ENCODE assay signal across 23 mouse cellular contexts in genomic region chr11:68756456-68757348, GRCm38 (mm10).
DNase-seq lines count a peak whose midpoint lies in the region; ATAC-seq and TF ChIP-seq lines count a peak whose summit lies in the region.
"Had no signal": no experiment of that assay in that cellular context is flagged by ENCODE, and none has a peak within 500 bp of the region (broad histone marks: within the 10 kb centered on the region; RNA-seq: fewer than 3 reads in every experiment).

No protein-coding gene starts in this region.

- peak; percentile 56 for TF ChIP-seq EP300 in liver, embryonic 14.5 days (IDR thresholded peaks at IDR 0.05; ENCODE audit: low read depth)

- no peaks in the 10 kb centered on the region; the same call in none of the 2 replicates for H3K36me3 ChIP-seq in embryonic facial prominence, embryonic 11.5 days (replicated peaks; ENCODE audit: control insufficient read depth, insufficient read depth, low read depth, low read length)
- peaks cover 83% of the 10 kb centered on the region for H3K36me3 ChIP-seq in embryonic facial prominence, embryonic 10.5 days (replicated peaks)
- 0 out of 2 replicates have a peak, but pooled peaks cover 4% of the 10 kb centered on the region for H3K36me3 ChIP-seq in liver, embryonic 14.5 days (replicated peaks; ENCODE audit: control insufficient read depth, insufficient read depth, low read depth)
- peaks cover 30% of the 10 kb centered on the region for H3K36me3 ChIP-seq in embryonic facial prominence, embryonic 13.5 days
- H3K36me3 ChIP-seq in heart, embryonic 12.5 days, result peaks cover 64% of the 10 kb centered on the region

- H3K4me2 ChIP-seq in embryonic facial prominence, embryonic 11.5 days (ENCODE audit: low read depth, low read length), result no peak overlapping the region
- H3K4me2 ChIP-seq in liver, embryonic 14.5 days (ENCODE audit: low read depth), result no peak overlapping the region
- H3K4me2 ChIP-seq in embryonic facial prominence, embryonic 13.5 days, result peak overlapping the region; percentile 31
- no peak overlapping the region for H3K4me2 ChIP-seq in heart, embryonic 12.5 days
- H3K4me2 ChIP-seq: heart, embryonic 15.5 days; hindbrain, embryonic 15.5 days; intestine, embryonic 15.5 days; liver, embryonic 13.5 days; midbrain, embryonic 15.5 days had no signal

- ATAC-seq in embryonic facial prominence, embryonic 11.5 days (replicated peaks; ENCODE audit: insufficient number of reproducible peaks, low FRiP score, low TSS enrichment, low read depth), result no peak
- ATAC-seq in liver, embryonic 14.5 days (ENCODE audit: insufficient read depth), result no peak
- no peak for ATAC-seq in embryonic facial prominence, embryonic 13.5 days (ENCODE audit: insufficient number of reproducible peaks, insufficient read depth, low FRiP score, low TSS enrichment, low read depth)
- peak; percentile 95 for ATAC-seq in megakaryocyte progenitor cell, adult 5-6 weeks (replicated peaks; ENCODE audit: poor library complexity)
- ATAC-seq in heart, embryonic 12.5 days (ENCODE audit: insufficient number of reproducible peaks, low FRiP score), result no peak
- ATAC-seq: intestine, embryonic 15.5 days; midbrain, embryonic 15.5 days had no signal

- H3K27ac ChIP-seq in embryonic facial prominence, embryonic 11.5 days (replicated peaks; ENCODE audit: low read depth, low read length), result no peak overlapping the region
- no peak overlapping the region for H3K27ac ChIP-seq in embryonic facial prominence, embryonic 10.5 days (replicated peaks)
- no peak overlapping the region for H3K27ac ChIP-seq in liver, embryonic 14.5 days
- H3K27ac ChIP-seq in embryonic facial prominence, embryonic 13.5 days, result peak overlapping the region; percentile 73
- H3K27ac ChIP-seq in heart, embryonic 12.5 days (ENCODE audit: poor library complexity, severe bottlenecking), result no peak overlapping the region
- H3K27ac ChIP-seq: heart, adult 2 months; heart, embryonic 15.5 days; hindbrain, embryonic 15.5 days; intestine, embryonic 15.5 days; liver, embryonic 13.5 days; midbrain, embryonic 15.5 days had no signal

- WGBS in embryonic facial prominence, embryonic 11.5 days, result 61% methylated on average over 11 of the region's 11 CpGs
- WGBS in embryonic facial prominence, embryonic 10.5 days, result 71% methylated on average over 11 of the region's 11 CpGs
- WGBS in liver, embryonic 14.5 days (ENCODE audit: insufficient replicate concordance), result 62% methylated on average over 11 of the region's 11 CpGs
- 28% methylated on average over 11 of the region's 11 CpGs for WGBS in embryonic facial prominence, embryonic 13.5 days
- WGBS in heart, embryonic 12.5 days, result 81% methylated on average over 11 of the region's 11 CpGs

- H3K9ac ChIP-seq in embryonic facial prominence, embryonic 11.5 days (replicated peaks; ENCODE audit: low read length), result no peak overlapping the region
- no peak overlapping the region for H3K9ac ChIP-seq in liver, embryonic 14.5 days (replicated peaks)
- H3K9ac ChIP-seq in embryonic facial prominence, embryonic 13.5 days, result no peak overlapping the region
- no peak overlapping the region for H3K9ac ChIP-seq in heart, embryonic 12.5 days
- H3K9ac ChIP-seq: heart, embryonic 15.5 days; hindbrain, embryonic 15.5 days; intestine, embryonic 15.5 days; liver, embryonic 13.5 days; midbrain, embryonic 15.5 days had no signal

- no peaks in the 10 kb centered on the region for H3K9me3 ChIP-seq in embryonic facial prominence, embryonic 11.5 days (replicated peaks; ENCODE audit: control insufficient read depth, low read length)
- no peaks in the 10 kb centered on the region for H3K9me3 ChIP-seq in embryonic facial prominence, embryonic 10.5 days
- no peaks in the 10 kb centered on the region for H3K9me3 ChIP-seq in liver, embryonic 14.5 days (ENCODE audit: control insufficient read depth, low read length)
- H3K9me3 ChIP-seq in embryonic facial prominence, embryonic 13.5 days, result no peaks in the 10 kb centered on the region
- H3K9me3 ChIP-seq in heart, embryonic 12.5 days (replicated peaks), result no peaks in the 10 kb centered on the region
- H3K9me3 ChIP-seq: heart, embryonic 15.5 days; hindbrain, embryonic 15.5 days; intestine, embryonic 15.5 days; liver, embryonic 13.5 days; megakaryocyte, embryonic 14.5 days; midbrain, embryonic 15.5 days had no signal

- no peak overlapping the region for H3K4me3 ChIP-seq in embryonic facial prominence, embryonic 11.5 days (ENCODE audit: low read depth, low read length)
- no peak overlapping the region for H3K4me3 ChIP-seq in embryonic facial prominence, embryonic 10.5 days
- H3K4me3 ChIP-seq in liver, embryonic 14.5 days (ENCODE audit: insufficient read depth in 1 of 2, low read depth in 2 of 2, low read length in 2 of 2), result no peak overlapping the region
- H3K4me3 ChIP-seq in embryonic facial prominence, embryonic 13.5 days, result no peak overlapping the region
- H3K4me3 ChIP-seq in heart, embryonic 12.5 days, result no peak overlapping the region
- H3K4me3 ChIP-seq: heart, adult 2 months; heart, embryonic 15.5 days; hindbrain, embryonic 15.5 days; intestine, embryonic 15.5 days; liver, embryonic 13.5 days; megakaryocyte, embryonic 14.5 days; midbrain, embryonic 15.5 days; myocyte had no signal

- DNase-seq in embryonic facial prominence, embryonic 11.5 days (ENCODE audit: low spot score), result peak; percentile 66
- no peak for DNase-seq in embryonic facial prominence, embryonic 10.5 days (ENCODE audit: low spot score)
- peak in 1 of 3 experiments; percentile 5 for DNase-seq in liver, embryonic 14.5 days (ENCODE audit: low read depth in 3 of 3, low spot score in 3 of 3)
- no peak for DNase-seq in liver
- no peak for DNase-seq in spleen, adult 18-20 months
- DNase-seq: adrenal gland, adult 8-10 months; gastrocnemius, postnatal 10 days; heart, adult 2 months; heart, postnatal 4 days; kidney, adult 9 months; kidney, postnatal 25 days; liver, embryonic 13.5 days; lung, postnatal 10 days; thymus, postnatal 36 days had no signal

- no peak for TF ChIP-seq CTCF in liver, embryonic 14.5 days (IDR thresholded peaks at IDR 0.05; ENCODE audit: low read depth)

- peaks cover 3% of the 10 kb centered on the region; the same call in 1 of the 2 replicates for H3K4me1 ChIP-seq in embryonic facial prominence, embryonic 11.5 days (ENCODE audit: control insufficient read depth, insufficient read depth, low read length)
- peaks cover 44% of the 10 kb centered on the region for H3K4me1 ChIP-seq in embryonic facial prominence, embryonic 10.5 days
- H3K4me1 ChIP-seq in liver, embryonic 14.5 days (replicated peaks; ENCODE audit: control insufficient read depth in 2 of 2, insufficient read depth in 2 of 2, low read length in 1 of 2), result peaks cover 0 to 9% of the 10 kb centered on the region in 2 experiments; a peak in 3 of 4 replicates
- H3K4me1 ChIP-seq in embryonic facial prominence, embryonic 13.5 days, result peaks cover 60% of the 10 kb centered on the region
- peaks cover 17% of the 10 kb centered on the region; the same call in 1 of the 2 replicates for H3K4me1 ChIP-seq in heart, embryonic 12.5 days (replicated peaks)
- H3K4me1 ChIP-seq: intestine, embryonic 15.5 days; megakaryocyte, embryonic 14.5 days had no signal

- H3K27me3 ChIP-seq in embryonic facial prominence, embryonic 11.5 days (ENCODE audit: control insufficient read depth, insufficient read depth, low read length), result no peaks in the 10 kb centered on the region
- H3K27me3 ChIP-seq in embryonic facial prominence, embryonic 10.5 days (replicated peaks; ENCODE audit: low read depth, poor library complexity, severe bottlenecking), result no peaks in the 10 kb centered on the region
- H3K27me3 ChIP-seq in liver, embryonic 14.5 days (ENCODE audit: control insufficient read depth, insufficient read depth, low read length), result no peaks in the 10 kb centered on the region
- H3K27me3 ChIP-seq in embryonic facial prominence, embryonic 13.5 days, result no peaks in the 10 kb centered on the region
- H3K27me3 ChIP-seq in heart, embryonic 12.5 days (replicated peaks), result no peaks in the 10 kb centered on the region
- H3K27me3 ChIP-seq: heart, embryonic 15.5 days; hindbrain, embryonic 15.5 days; intestine, embryonic 15.5 days; liver, embryonic 13.5 days; midbrain, embryonic 15.5 days had no signal
